Mouse (Mus musculus): ENCODE results near the gene Garnl3.

The Garnl3 gene

GRCm38 (mm10) chr2:33089356-33090032 lies 42.0 kb downstream of the Garnl3 start:
- no peak for DNase-seq (ENCODE audit: low spot score in 2 of 2)

DNA sequence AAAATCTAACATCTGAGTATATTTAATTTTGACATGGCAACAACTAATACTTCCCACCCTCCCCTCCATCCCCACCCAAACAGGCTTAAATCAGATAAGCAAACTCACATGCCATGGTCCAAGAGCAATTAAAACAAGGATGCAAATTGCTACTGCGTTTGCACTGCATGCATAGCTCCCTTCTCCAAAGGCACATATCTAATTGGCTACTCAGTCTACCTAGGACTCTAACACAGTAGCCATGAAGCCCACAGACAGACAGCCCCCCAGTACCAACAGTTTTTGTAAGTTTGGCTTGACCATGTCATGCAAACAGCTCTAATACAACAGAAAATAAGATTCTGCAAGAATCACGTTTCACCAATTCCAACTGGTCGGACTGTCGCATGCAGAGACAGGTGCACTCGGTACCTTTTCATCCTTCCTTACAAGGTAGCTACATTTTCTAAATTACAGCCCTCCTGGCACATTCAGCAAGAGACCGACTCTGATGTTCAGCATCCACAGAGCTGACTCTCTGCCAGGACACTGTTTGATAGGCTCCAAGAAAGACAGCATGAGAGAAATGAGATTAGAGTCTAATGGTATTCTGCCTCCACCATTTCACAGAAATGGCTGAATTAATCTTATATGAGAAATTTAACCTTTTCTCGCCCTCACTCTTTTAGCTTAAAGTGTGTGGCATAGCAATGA lies 44.6 kb downstream of the Garnl3 start:
- no peak for DNase-seq (ENCODE audit: low spot score in 2 of 2)

DNA sequence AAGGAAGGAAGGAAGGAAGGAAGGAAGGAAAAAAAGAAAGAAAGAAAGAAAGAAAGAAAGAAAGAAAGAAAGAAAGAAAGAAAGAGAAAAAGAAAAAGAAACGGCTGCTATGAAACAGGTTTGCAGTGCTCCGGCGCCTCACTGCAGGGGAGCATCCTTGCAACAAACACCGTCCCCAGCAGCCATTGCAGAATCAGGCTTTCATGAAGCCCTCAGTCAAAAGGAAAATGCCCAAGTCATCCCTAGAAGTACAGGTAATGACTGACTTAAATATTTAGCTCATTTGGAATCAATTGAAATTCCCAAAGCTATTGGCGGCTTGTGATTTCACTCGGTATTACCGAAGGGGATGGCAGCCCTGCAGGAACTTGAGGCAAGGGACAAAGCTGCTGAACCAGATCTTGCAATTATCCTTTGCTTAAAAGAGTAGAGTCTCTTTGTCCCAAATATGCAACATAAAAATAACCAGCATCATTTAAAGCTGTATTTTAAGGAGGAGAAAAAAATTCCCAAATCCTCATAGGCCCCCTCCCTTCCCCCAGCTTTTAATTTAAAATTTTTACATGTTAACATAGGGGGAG lies 45.3 kb downstream of the Garnl3 start:
- no peak for DNase-seq (ENCODE audit: low spot score in 2 of 2)

- DNase-seq (ENCODE audit: low spot score in 2 of 2) = no peak
Observed at GRCm38 (mm10) chr2:33084221-33084620, 47.2 kb downstream of the Garnl3 start.

- no peak for DNase-seq (ENCODE audit: low spot score in 2 of 2)
Observed at GRCm38 (mm10) chr2:33080166-33080565, 51.3 kb downstream of the Garnl3 start.

DNA sequence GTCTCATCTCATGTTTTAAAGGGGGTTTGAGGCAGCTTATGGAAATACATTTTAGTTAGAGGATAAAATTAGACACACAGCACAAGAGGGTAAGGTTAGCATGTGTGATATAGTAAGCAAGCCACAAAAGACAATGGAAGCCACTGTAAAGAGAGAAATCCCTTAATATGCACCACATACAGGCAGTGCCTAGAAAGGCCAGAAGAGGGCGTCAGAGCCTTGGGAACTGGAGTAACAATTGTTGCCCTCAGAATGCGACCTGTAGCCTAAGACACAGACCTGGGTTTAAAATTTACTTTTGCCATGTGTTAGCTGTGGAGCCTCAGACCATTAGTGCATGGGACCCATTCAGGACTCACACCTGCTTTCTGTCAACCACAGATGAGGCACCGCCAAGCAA lies 54.2 kb downstream of the Garnl3 start:
- peak in 1 of 2 experiments; percentile 19 for DNase-seq (ENCODE audit: low spot score in 2 of 2)

DNA sequence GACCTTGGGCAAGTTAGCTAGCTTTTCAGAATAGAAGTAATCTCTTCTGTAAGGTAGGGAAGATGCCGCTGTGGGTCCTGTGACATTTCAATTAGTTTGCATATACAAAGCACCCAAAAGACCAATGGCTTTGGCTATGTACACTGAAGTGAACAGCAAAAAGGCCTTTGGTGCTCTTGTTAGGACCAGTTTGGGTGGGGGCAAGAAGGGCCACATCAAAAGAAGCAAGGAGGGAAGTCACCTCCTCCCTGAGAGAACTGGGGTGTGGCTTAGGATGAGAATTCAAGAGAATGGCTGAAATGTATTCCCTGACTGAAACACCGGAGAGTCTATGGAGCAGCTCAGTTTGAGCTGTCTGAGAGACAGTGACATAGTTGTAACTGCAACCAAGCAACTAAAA lies 56.5 kb downstream of the Garnl3 start:
- no peak for DNase-seq (ENCODE audit: low spot score in 2 of 2)

- DNase-seq (ENCODE audit: low spot score in 2 of 2) = no peak
Observed at GRCm38 (mm10) chr2:33074188-33074587, 57.3 kb downstream of the Garnl3 start.

- no peak for DNase-seq (ENCODE audit: low spot score in 2 of 2)
Observed at GRCm38 (mm10) chr2:33072333-33072732, 59.1 kb downstream of the Garnl3 start.

DNA sequence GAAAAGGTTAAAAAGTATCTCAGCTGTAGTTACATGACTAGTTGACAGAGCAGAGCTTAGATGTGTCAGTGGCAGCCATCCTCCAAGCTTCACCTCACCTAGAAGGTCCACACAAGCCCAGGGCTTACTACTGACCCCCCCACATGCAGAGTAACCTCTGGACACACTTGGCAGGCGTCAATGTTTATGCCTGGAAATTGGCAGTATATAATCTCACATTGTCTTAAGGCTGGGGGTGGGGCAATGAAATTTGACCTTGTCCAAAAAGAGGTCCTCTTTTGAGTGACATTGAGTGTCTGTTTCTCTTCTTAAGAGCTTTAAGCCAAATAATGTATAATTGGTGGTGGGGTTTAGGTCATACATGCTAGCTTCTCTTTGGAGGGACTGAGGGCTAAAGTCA lies 65.8 kb downstream of the Garnl3 start:
- DNase-seq (ENCODE audit: low spot score in 2 of 2) = no peak

GRCm38 (mm10) chr2:33062744-33063143 lies 68.7 kb downstream of the Garnl3 start:
- no peak for DNase-seq (ENCODE audit: low spot score in 2 of 2)

DNA sequence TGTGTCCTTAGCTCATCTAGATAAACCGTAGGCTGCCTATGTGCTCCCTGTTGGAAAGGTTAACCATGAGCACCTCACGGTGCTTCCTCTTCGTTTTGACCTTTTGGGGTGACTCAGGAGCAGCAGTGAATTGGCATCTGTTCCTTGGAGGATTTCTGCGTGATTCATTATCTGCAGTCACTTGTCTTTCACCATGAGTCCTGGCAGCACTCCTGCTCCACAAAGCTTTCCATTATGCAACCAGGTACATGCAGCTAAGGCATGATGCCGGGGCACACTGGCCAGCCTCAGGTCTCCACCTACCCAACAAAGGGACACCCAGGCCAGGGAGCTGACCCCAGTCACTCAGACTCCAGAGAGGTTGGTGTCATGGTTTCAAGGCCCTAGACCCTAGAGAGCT lies 72.5 kb downstream of the Garnl3 start:
- DNase-seq (ENCODE audit: low spot score in 2 of 2) = no peak

DNA sequence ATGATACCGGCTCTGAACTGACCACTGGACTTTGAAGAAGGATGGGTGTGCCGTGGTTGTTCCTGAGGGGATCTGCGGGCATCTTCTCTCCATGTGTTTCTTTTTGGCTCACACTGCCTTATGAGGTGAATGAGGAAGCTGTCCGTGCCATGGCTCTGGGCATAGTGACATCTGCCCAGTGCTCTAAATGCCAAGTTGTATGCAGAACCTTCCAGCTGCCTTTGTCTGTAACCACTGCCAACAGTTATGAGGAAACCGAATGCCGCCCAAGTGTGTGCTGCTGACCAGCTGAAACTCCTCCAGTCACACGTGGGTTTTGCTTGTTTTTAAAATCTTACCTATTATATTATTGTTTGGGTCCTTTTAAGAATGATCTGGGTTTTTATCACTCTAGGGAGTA lies 73.9 kb downstream of the Garnl3 start:
- DNase-seq (ENCODE audit: low spot score in 2 of 2) = no peak

- DNase-seq (ENCODE audit: low spot score in 2 of 2) = no peak
Observed at GRCm38 (mm10) chr2:33053966-33054365, 77.5 kb downstream of the Garnl3 start.

- no peak for DNase-seq (ENCODE audit: low spot score in 2 of 2)
Observed at GRCm38 (mm10) chr2:33047360-33047759, 84.1 kb downstream of the Garnl3 start.

- no peak for DNase-seq (ENCODE audit: low spot score in 2 of 2)
Observed at GRCm38 (mm10) chr2:33046919-33047318, 84.5 kb downstream of the Garnl3 start.

- DNase-seq (ENCODE audit: low spot score in 2 of 2) = no peak
Observed at GRCm38 (mm10) chr2:33045899-33046298, 85.6 kb downstream of the Garnl3 start.

DNA sequence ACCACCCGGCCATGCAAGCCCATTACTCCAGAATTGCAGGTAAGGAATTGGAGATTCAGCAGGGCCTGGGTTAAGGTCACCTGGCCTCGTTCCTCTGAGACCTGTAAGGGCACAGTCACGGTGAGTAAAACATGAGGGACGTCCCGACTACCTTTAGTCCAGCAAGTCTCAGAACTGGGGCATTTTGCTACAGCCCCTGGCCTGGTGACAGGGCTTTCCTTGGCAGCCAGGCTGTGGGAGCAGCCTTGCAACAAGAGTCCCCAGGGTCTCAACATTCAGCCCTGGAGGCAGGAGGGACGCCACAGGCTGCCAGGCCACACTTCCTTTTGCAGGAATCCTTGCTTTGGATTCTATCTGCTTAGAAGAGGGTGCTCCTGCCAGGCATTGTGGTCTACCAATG lies 88.7 kb downstream of the Garnl3 start:
- no peak for DNase-seq (ENCODE audit: low spot score in 2 of 2)

- DNase-seq (ENCODE audit: low spot score in 2 of 2) = no peak
Observed at GRCm38 (mm10) chr2:33041571-33041970, 89.9 kb downstream of the Garnl3 start.

DNA sequence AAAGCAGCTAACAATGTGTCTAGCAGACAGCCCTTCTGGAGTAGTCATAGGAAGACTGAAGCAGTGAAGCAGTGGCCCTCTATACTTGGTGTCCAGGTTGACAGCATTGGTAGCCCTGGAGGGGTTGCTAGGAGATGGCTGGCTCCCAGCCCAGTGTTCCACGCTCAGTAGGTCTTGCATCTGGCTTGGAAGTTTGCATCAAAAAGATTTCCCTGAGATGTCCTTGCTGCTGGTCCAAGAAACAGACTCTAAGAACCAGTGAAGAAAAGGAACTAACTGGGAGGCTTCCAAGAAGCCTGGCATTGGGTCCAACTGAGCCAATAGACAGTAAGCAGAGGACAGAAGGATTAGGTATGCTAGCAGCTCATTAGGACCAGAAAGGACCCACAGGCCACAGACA lies 94.0 kb downstream of the Garnl3 start:
- no peak for DNase-seq (ENCODE audit: low spot score in 2 of 2)

DNA sequence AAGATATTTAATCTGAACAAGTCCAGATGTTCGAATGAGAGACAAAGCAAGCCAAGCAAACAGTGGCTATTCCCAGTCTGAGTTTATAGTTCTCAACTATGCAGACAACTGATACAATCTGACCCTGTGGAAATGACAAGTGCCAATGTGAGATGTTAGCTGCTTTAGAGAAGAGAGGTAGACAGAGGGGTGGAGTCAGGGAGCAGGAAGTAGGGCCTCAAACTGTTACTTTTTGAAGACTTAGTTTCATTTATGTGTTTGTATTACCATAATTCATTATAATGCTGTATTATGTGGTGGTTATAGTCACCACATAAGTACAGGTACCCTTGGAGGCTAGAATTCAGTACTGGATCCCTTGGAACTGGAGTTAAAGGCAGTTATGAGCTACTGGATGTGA lies 96.2 kb downstream of the Garnl3 start:
- DNase-seq (ENCODE audit: low spot score in 2 of 2) = peak in 1 of 2 experiments; percentile 39

- DNase-seq (ENCODE audit: low spot score in 2 of 2) = no peak
Observed at GRCm38 (mm10) chr2:33033281-33033680, 98.2 kb downstream of the Garnl3 start.

GRCm38 (mm10) chr2:33032391-33033062 lies 98.9 kb downstream of the Garnl3 start:
- no peak for DNase-seq (ENCODE audit: low spot score in 2 of 2)

Data from natural killer cell, adult 2 months (primary cell).